Mouse (Mus musculus) olfactory bulb, adult 2 months (tissue): ENCODE results near the gene Map3k20.

ENCODE experiments used
- CTCF ChIP-seq: fragments of 200-500 bp; IDR thresholded peaks from 2 replicates; pipeline ENCODE4 v1.5.1; 2012; ENCODE audit warnings: low read depth, mild to moderate bottlenecking, low read length, moderate library complexity; ENCODE audit not compliant: insufficient read depth
- POLR2A ChIP-seq: fragments of 200-500 bp; IDR thresholded peaks from 2 replicates; pipeline ENCODE4 v1.6.1; 2012; ENCODE audit warnings: mild to moderate bottlenecking, low read depth, low read length, moderate library complexity; ENCODE audit not compliant: insufficient read depth

DNA sequence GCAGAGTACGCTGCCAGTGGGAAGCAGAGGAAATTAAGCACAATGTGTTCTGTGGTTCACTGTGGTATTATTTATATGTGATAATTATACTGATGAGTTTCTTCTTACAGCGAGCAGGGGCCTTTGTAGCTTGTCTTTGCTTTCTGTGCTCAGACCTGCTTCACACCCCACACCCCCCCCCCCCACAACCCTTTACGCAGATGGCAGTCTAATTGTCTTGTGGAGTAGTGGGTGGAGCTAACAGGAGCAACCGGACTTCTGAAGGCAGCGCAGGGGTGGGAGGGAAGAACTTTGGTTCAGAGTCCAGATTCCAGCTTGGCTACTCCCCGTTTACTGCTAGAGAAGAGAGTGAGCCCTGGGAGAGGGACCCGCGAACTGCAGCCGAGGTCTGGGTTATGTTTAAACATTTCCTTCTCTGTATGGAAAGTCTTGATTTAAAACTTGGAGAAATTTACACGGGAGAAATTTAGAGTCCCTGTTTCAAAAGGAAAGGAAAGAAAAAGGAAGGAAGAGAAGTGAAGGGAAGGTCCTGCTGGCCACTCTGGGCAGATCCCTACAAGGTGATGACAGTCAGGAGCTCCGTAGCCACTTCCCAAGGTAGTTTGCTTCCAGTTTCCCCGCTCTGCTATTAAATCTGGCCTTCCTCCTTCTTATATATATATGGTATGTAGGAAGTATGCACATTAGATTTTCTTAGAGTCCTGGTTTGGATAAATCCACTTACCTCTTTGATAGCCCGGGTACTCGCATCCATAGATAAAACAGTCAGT is 30.4 kb upstream of the Map3k20 start:
- TF ChIP-seq POLR2A (no peak), CTCF (no peak)
